Mouse (Mus musculus): ENCODE data around the gene Coq8a.

DNA sequence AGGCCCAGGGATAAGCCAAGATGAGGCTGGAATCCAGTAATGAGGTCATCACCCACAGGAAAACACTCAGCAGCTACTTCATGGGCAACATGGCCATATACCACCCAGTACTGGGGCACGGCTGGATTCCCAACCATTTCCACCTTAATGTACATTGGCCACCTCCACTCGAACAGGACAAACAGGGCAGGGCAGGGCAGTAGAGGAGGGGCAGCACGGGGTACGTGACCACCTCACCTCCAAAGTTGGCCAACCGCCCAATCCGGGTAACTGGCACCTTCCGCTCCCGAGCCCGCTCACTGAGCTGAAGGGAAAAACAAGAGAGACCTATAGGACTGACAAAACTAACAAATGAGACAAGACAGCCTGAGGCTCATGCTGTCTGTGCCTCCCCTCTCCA, 21.1 kb downstream of the Coq8a start:
- no peak for TF ChIP-seq CTCF (IDR thresholded peaks at IDR 0.05; ENCODE audit: low read depth)
- no peak for TF ChIP-seq EP300 (optimal IDR thresholded peaks at IDR 0.05)

All from stomach, postnatal 0 days (tissue).